Mouse (Mus musculus) limb, embryonic 14.5 days (tissue): ENCODE data around the gene Zbtb7a. TPM values are rescaled to one million over a fixed set of nuclear protein-coding genes. Genes with fewer than 3 reads are reported as not detected.
A peak's percentile ranks its signal among the peaks of the same experiment; 100 is the strongest.

Source experiments
- ATAC-seq: fragments of 200-750 bp; cut with Nextera tagmentation; 2 replicates; pipeline ENCODE4 v1.8.0; 2017; ENCODE audit warnings: low read depth, moderate number of reproducible peaks, moderate TSS enrichment; ENCODE audit not compliant: low FRiP score
- DNase-seq: peaks from one replicate; pipeline ENCODE4 v3.0.0-alpha.2; 2015; ENCODE audit warnings: low spot score
- H3K27ac ChIP-seq: fragments of 300-500 bp; sonication (generic); replicated peaks from 2 replicates; pipeline ENCODE4 v1.5.1; 2014; ENCODE audit warnings: low read depth, mild to moderate bottlenecking, low read length, moderate library complexity, mixed read lengths
- H3K27me3 ChIP-seq: fragments of 300-500 bp; sonication (generic); 2 replicates; pipeline ENCODE4 v1.6.1; 2014; ENCODE audit warnings: low read length, mixed read lengths; ENCODE audit not compliant: control insufficient read depth, insufficient read depth
- H3K36me3 ChIP-seq: fragments of 300-500 bp; sonication (generic); 2 replicates; pipeline ENCODE4 v1.6.1; 2014; ENCODE audit warnings: mild to moderate bottlenecking, low read length, moderate library complexity, mixed read lengths; ENCODE audit not compliant: control insufficient read depth, insufficient read depth
- H3K4me1 ChIP-seq: fragments of 300-500 bp; sonication (generic); 2 replicates; pipeline ENCODE4 v1.6.1; 2014; ENCODE audit warnings: antibody characterized with exemption, low read length, mixed read lengths; ENCODE audit not compliant: control insufficient read depth, insufficient read depth
- H3K4me2 ChIP-seq: fragments of 300-500 bp; sonication (generic); replicated peaks from 2 replicates; pipeline ENCODE4 v1.6.1; 2014; ENCODE audit warnings: low read depth, mild to moderate bottlenecking, low read length, moderate library complexity; ENCODE audit not compliant: severe bottlenecking
- H3K4me3 ChIP-seq: fragments of 300-500 bp; sonication (generic); replicated peaks from 2 replicates; pipeline ENCODE4 v1.5.1; 2014; ENCODE audit warnings: low read length
- H3K9ac ChIP-seq: fragments of 300-500 bp; sonication (generic); 2 replicates; pipeline ENCODE4 v1.6.1; 2014; ENCODE audit warnings: mild to moderate bottlenecking, low read depth, low read length, moderate library complexity; ENCODE audit not compliant: severe bottlenecking
- H3K9me3 ChIP-seq: fragments of 300-500 bp; sonication (generic); 2 replicates; pipeline ENCODE4 v1.6.1; 2016; ENCODE audit warnings: low read length; ENCODE audit not compliant: control insufficient read depth
- POLR2A ChIP-seq: fragments of 200-500 bp; IDR thresholded peaks from 2 replicates; pipeline ENCODE4 v1.8.0; 2012; ENCODE audit warnings: inconsistent platforms, mild to moderate bottlenecking, moderate library complexity, borderline replicate concordance; ENCODE audit not compliant: insufficient read depth, insufficient read length; ENCODE audit errors: extremely low read depth
- WGBS: fragments of 180-500 bp; shearing (Covaris S2); extraction: QIAGEN DNeasy Blood & Tissue Kit; methylation state at CpG from one replicate; pipeline ENCODE4 v1.1.7; 2014; 5-methylcytosine and 5-hydroxymethylcytosine counted together
- polyA plus RNA-seq, 2 experiments: library from polyadenylated mRNA; depleted of rRNA in 1 of 2; stranded (reverse) in 1 of 2; unstranded in 1 of 2; fragments of >200 nt; fragmentation: Nextera tagmentation in 1 of 2; extraction: Ambion mirVana in 1 of 2; gene quantifications; 2 replicates each; pipeline versions ENCODE4 v1.2.1 to v1.2.3; 2012 to 2014

Zbtb7a gene
- polyA plus RNA-seq, 2 experiments, result 17.7 to 35.9 TPM

- peak within 1 kb of the TSS; percentile 65; the same call in 1 of the 2 replicates for H3K27ac ChIP-seq
- H3K4me3 ChIP-seq, result peak within 1 kb of the TSS; percentile 75
- peak within 1 kb of the TSS; percentile 70 for H3K9ac ChIP-seq
- ATAC-seq (peak; percentile 94), DNase-seq (peak; percentile 99)
- peaks cover 83% of the 10 kb centered on the region for H3K36me3 ChIP-seq
- no peaks in the 10 kb centered on the region for H3K9me3 ChIP-seq
- TF ChIP-seq POLR2A, result 0 out of 2 replicates have a peak, but pooled peaks have one; percentile 9
- 3% methylated on average over 53 of the region's 53 CpGs for WGBS
- no peaks in the 10 kb centered on the region for H3K27me3 ChIP-seq
- H3K4me1 ChIP-seq, result peaks cover 11% of the 10 kb centered on the region
- peak within 1 kb of the TSS; percentile 65 for H3K4me2 ChIP-seq
Measured at GRCm38 (mm10) chr10:81182336-81183333, 47.6 kb downstream of the Zbtb7a start, which contains the start of gene Dapk3. Gene Dapk3, plus strand, starts transcription at chr10:81183005.

GRCm38 (mm10) chr10:81183805-81184204, 48.8 kb downstream of the Zbtb7a start, which contains the start of gene 4930442H23Rik:
Gene 4930442H23Rik, minus strand, starts transcription at chr10:81183849.
- WGBS, result 85% methylated on average over 5 of the region's 5 CpGs
- H3K27ac ChIP-seq, result peak within 1 kb of the TSS; percentile 65; the same call in 1 of the 2 replicates
- H3K4me2 ChIP-seq, result peak within 1 kb of the TSS; percentile 65
- DNase-seq (no peak), ATAC-seq (no peak)
- TF ChIP-seq POLR2A, result no peak
- no peaks in the 10 kb centered on the region for H3K9me3 ChIP-seq
- H3K36me3 ChIP-seq, result peaks cover 78% of the 10 kb centered on the region
- peaks cover 7% of the 10 kb centered on the region for H3K4me1 ChIP-seq
- no peaks in the 10 kb centered on the region for H3K27me3 ChIP-seq
- H3K4me3 ChIP-seq, result peak within 1 kb of the TSS; percentile 75
- H3K9ac ChIP-seq, result peak within 1 kb of the TSS; percentile 70

GRCm38 (mm10) chr10:81184765-81185164, 49.7 kb downstream of the Zbtb7a start:
- no peak for TF ChIP-seq POLR2A
- Histone ChIP-seq H3K36me3 (peaks cover 70% of the 10 kb centered on the region), H3K27me3 (no peaks in the 10 kb centered on the region), H3K9ac (no peak overlapping the region), H3K4me3 (no peak overlapping the region), H3K27ac (no peak overlapping the region), H3K4me1 (peaks cover 7% of the 10 kb centered on the region), H3K9me3 (no peaks in the 10 kb centered on the region), H3K4me2 (no peak overlapping the region)
- ATAC-seq, result no peak
- no peak for DNase-seq
- WGBS, result 44% methylated on average over 4 of the region's 4 CpGs

GRCm38 (mm10) chr10:81187161-81187560, 52.1 kb downstream of the Zbtb7a start:
- Histone ChIP-seq H3K4me2 (no peak overlapping the region), H3K27me3 (no peaks in the 10 kb centered on the region), H3K4me1 (peaks cover 11% of the 10 kb centered on the region), H3K27ac (no peak overlapping the region), H3K9me3 (no peaks in the 10 kb centered on the region), H3K36me3 (peaks cover 61% of the 10 kb centered on the region), H3K9ac (no peak overlapping the region), H3K4me3 (no peak overlapping the region)
- 97% methylated on average over 9 of the region's 9 CpGs for whole genome bisulfite sequencing
- no peak for TF ChIP-seq POLR2A
- ATAC-seq, result no peak
- DNase-seq, result no peak

- Histone ChIP-seq H3K27me3 (peaks cover 12% of the 10 kb centered on the region; the same call in 1 of the 2 replicates), H3K9me3 (no peaks in the 10 kb centered on the region), H3K4me3 (no peak overlapping the region), H3K4me2 (no peak overlapping the region), H3K36me3 (peaks cover 48% of the 10 kb centered on the region), H3K4me1 (peaks cover 22% of the 10 kb centered on the region), H3K27ac (no peak overlapping the region), H3K9ac (no peak overlapping the region)
- no peak for DNase-seq
- no peak for ATAC-seq
- TF ChIP-seq POLR2A, result no peak
- 79% methylated on average over 26 of the region's 26 CpGs for WGBS
Measured at GRCm38 (mm10) chr10:81189821-81190220, 54.8 kb downstream of the Zbtb7a start.
